Mouse (Mus musculus) E14TG2a.4 (cell line): ENCODE results near the gene Ydjc.

Experiments used
- H3K27me3 ChIP-seq: 2 replicates; pipeline ENCODE4 v1.6.1; 2014; ENCODE audit warnings: low read length, control low read depth; ENCODE audit not compliant: insufficient read depth
- H3K36me3 ChIP-seq: 2 replicates; pipeline ENCODE4 v1.6.1; 2014; ENCODE audit warnings: low read length, control low read depth; ENCODE audit not compliant: insufficient read depth
- H3K4me1 ChIP-seq: replicated peaks from 2 replicates; pipeline ENCODE4 v1.6.1; 2014; ENCODE audit warnings: low read depth, low read length, control low read depth
- H3K4me3 ChIP-seq: replicated peaks from 2 replicates; pipeline ENCODE4 v1.5.1; 2014; ENCODE audit warnings: mild to moderate bottlenecking, low read length
- H3K9me3 ChIP-seq: 2 replicates; pipeline ENCODE4 v1.6.1; 2014; ENCODE audit warnings: low read length, control low read depth
- CTCF ChIP-seq: conservative IDR thresholded peaks from 2 replicates; pipeline ENCODE4 v1.5.1; 2014; ENCODE audit warnings: low read length
- NANOG ChIP-seq: IDR thresholded peaks from 2 replicates; pipeline ENCODE4 v1.6.1; 2014; ENCODE audit warnings: borderline replicate concordance, low read length, mixed read lengths
- POU5F1 ChIP-seq: IDR thresholded peaks from 2 replicates; pipeline ENCODE4 v1.6.1; 2014; ENCODE audit warnings: low read length, borderline replicate concordance

Ydjc gene

GRCm38 (mm10) chr16:17179706-17180105 is 35.3 kb downstream of the Ydjc start:
- no peak overlapping the region for H3K4me3 ChIP-seq
- no peaks in the 10 kb centered on the region for H3K27me3 ChIP-seq
- H3K9me3 ChIP-seq, result no peaks in the 10 kb centered on the region
- no peak for TF ChIP-seq POU5F1
- no peak for TF ChIP-seq CTCF
- TF ChIP-seq NANOG, result no peak
- peaks cover 74% of the 10 kb centered on the region for H3K36me3 ChIP-seq
- H3K4me1 ChIP-seq, result peaks cover 55% of the 10 kb centered on the region

- Histone ChIP-seq H3K4me1 (peaks cover 64% of the 10 kb centered on the region), H3K27me3 (no peaks in the 10 kb centered on the region), H3K4me3 (no peak overlapping the region), H3K9me3 (no peaks in the 10 kb centered on the region), H3K36me3 (peaks cover 73% of the 10 kb centered on the region)
- TF ChIP-seq CTCF (no peak), POU5F1 (no peak), NANOG (no peak)
Measured at GRCm38 (mm10) chr16:17181382-17181781, 37.0 kb downstream of the Ydjc start.

- Histone ChIP-seq H3K27me3 (no peaks in the 10 kb centered on the region), H3K4me1 (peaks cover 66% of the 10 kb centered on the region), H3K4me3 (no peak overlapping the region), H3K9me3 (no peaks in the 10 kb centered on the region), H3K36me3 (peaks cover 75% of the 10 kb centered on the region)
- TF ChIP-seq NANOG, result no peak
- no peak for TF ChIP-seq POU5F1
- TF ChIP-seq CTCF, result no peak
Measured at GRCm38 (mm10) chr16:17182136-17182535, 37.7 kb downstream of the Ydjc start.

- no peaks in the 10 kb centered on the region for H3K27me3 ChIP-seq
- TF ChIP-seq POU5F1 (no peak), CTCF (no peak), NANOG (no peak)
- H3K4me3 ChIP-seq, result no peak overlapping the region
- H3K4me1 ChIP-seq, result peaks cover 66% of the 10 kb centered on the region
- H3K9me3 ChIP-seq, result no peaks in the 10 kb centered on the region
- peaks cover 74% of the 10 kb centered on the region for H3K36me3 ChIP-seq
Measured at GRCm38 (mm10) chr16:17183003-17183402, 38.6 kb downstream of the Ydjc start.

- peaks cover 71% of the 10 kb centered on the region for H3K4me1 ChIP-seq
- TF ChIP-seq POU5F1 (no peak), CTCF (no peak), NANOG (no peak)
- H3K27me3 ChIP-seq, result no peaks in the 10 kb centered on the region
Measured at GRCm38 (mm10) chr16:17185475-17185874, 41.1 kb downstream of the Ydjc start.

GRCm38 (mm10) chr16:17193823-17194222 is 49.4 kb downstream of the Ydjc start:
- H3K4me3 ChIP-seq, result no peak overlapping the region
- H3K36me3 ChIP-seq, result peaks cover 61% of the 10 kb centered on the region
- TF ChIP-seq CTCF, result no peak
- no peak for TF ChIP-seq NANOG
- no peak for TF ChIP-seq POU5F1
- no peaks in the 10 kb centered on the region for H3K9me3 ChIP-seq
- peaks cover 84% of the 10 kb centered on the region for H3K4me1 ChIP-seq
- H3K27me3 ChIP-seq, result no peaks in the 10 kb centered on the region

More at GRCm38 (mm10) chr16:17185475-17185874, 41.1 kb downstream of the Ydjc start:
- H3K36me3 ChIP-seq, result peaks cover 67% of the 10 kb centered on the region
- no peak overlapping the region for H3K4me3 ChIP-seq
- H3K9me3 ChIP-seq, result no peaks in the 10 kb centered on the region

- Histone ChIP-seq H3K9me3 (no peaks in the 10 kb centered on the region), H3K36me3 (peaks cover 34% of the 10 kb centered on the region), H3K4me1 (peaks cover 55% of the 10 kb centered on the region), H3K4me3 (peak overlapping the region; percentile 98), H3K27me3 (no peaks in the 10 kb centered on the region)
- TF ChIP-seq CTCF (no peak), POU5F1 (no peak), NANOG (no peak)
Measured at GRCm38 (mm10) chr16:17200121-17200952, 55.9 kb downstream of the Ydjc start.

- Histone ChIP-seq H3K4me1 (peaks cover 47% of the 10 kb centered on the region), H3K4me3 (peak overlapping the region; percentile 98), H3K36me3 (peaks cover 29% of the 10 kb centered on the region), H3K9me3 (no peaks in the 10 kb centered on the region), H3K27me3 (peaks cover 2% of the 10 kb centered on the region)
- TF ChIP-seq CTCF (no peak), NANOG (no peak), POU5F1 (no peak)
Measured at GRCm38 (mm10) chr16:17200953-17201707, 56.7 kb downstream of the Ydjc start.
